Mouse (Mus musculus) v-Abl transformed pro-B cells (cell line): ENCODE measurements around the gene Lef1.

Experiments used
- in situ Hi-C, 2 experiments: fragments of 400-800 bp; cut with MboI; formaldehyde crosslinking; loops; one replicate each; pipeline ENCODE4 v1.15.1; 2025; ENCODE audit not compliant: unreplicated experiment in 2 of 2

Gene Lef1

GRCm38 (mm10) chr3:131107301-131108093 lies 2.8 kb upstream of the Lef1 start:
- in situ Hi-C loops = loop anchor here (5.0 kb wide), 4 partner anchors 50 to 170 kb away; no protein-coding TSS in a partner anchor

GRCm38 (mm10) chr3:131108094-131108653 lies 2.1 kb upstream of the Lef1 start:
- in situ Hi-C loops = loop anchor here (5.0 kb wide), 4 partner anchors 51 to 171 kb away; no protein-coding TSS in a partner anchor

- in situ Hi-C loops = loop anchor here (5.0 kb wide), 4 partner anchors 52 to 172 kb away; no protein-coding TSS in a partner anchor
Measured at GRCm38 (mm10) chr3:131109066-131109685, 1.1 kb upstream of the Lef1 start.

GRCm38 (mm10) chr3:131109686-131110070 lies 593 bp upstream of the Lef1 start:
- in situ Hi-C loops = loop anchor here (5.0 to 10.0 kb wide), 6 partner anchors 52 to 345 kb away; no protein-coding TSS in a partner anchor

- in situ Hi-C loops = loop anchor here (5.0 to 10.0 kb wide), 3 partner anchors 94 to 346 kb away; no protein-coding TSS in a partner anchor
Measured at GRCm38 (mm10) chr3:131111151-131111850, 1.0 kb downstream of the Lef1 start.

GRCm38 (mm10) chr3:131111851-131112572 lies 1.7 kb downstream of the Lef1 start:
- in situ Hi-C loops = loop anchor here (5.0 to 10.0 kb wide), 3 partner anchors 95 to 347 kb away; no protein-coding TSS in a partner anchor

GRCm38 (mm10) chr3:131112573-131112955 lies 2.3 kb downstream of the Lef1 start:
- in situ Hi-C loops = loop anchor here (5.0 to 10.0 kb wide), 3 partner anchors 95 to 348 kb away; no protein-coding TSS in a partner anchor

- in situ Hi-C loops = loop anchor here (5.0 to 10.0 kb wide), 3 partner anchors 96 to 348 kb away; no protein-coding TSS in a partner anchor
Measured at GRCm38 (mm10) chr3:131113029-131113428, 2.8 kb downstream of the Lef1 start.

GRCm38 (mm10) chr3:131116116-131116515 lies 5.8 kb downstream of the Lef1 start:
- in situ Hi-C loops = loop anchor here (5.0 to 10.0 kb wide), 2 partner anchors 229 to 351 kb away; no protein-coding TSS in a partner anchor

- in situ Hi-C loops = loop anchor here (5.0 to 10.0 kb wide), 2 partner anchors 230 to 353 kb away; no protein-coding TSS in a partner anchor
Measured at GRCm38 (mm10) chr3:131117352-131117751, 7.1 kb downstream of the Lef1 start.

GRCm38 (mm10) chr3:131117883-131118282 lies 7.6 kb downstream of the Lef1 start:
- in situ Hi-C loops = loop anchor here (5.0 to 10.0 kb wide), 2 partner anchors 231 to 353 kb away; no protein-coding TSS in a partner anchor

- in situ Hi-C loops = loop anchor here (5.0 to 10.0 kb wide), 2 partner anchors 232 to 355 kb away; no protein-coding TSS in a partner anchor
Measured at GRCm38 (mm10) chr3:131119435-131119834, 9.2 kb downstream of the Lef1 start.

GRCm38 (mm10) chr3:131123501-131123900 lies 13.2 kb downstream of the Lef1 start:
- in situ Hi-C loops = loop anchor here (5.0 to 10.0 kb wide), 2 partner anchors 71 to 231 kb away; no protein-coding TSS in a partner anchor

- in situ Hi-C loops = loop anchor here in 1 of 2 experiments (10.0 kb wide), 1 partner anchor 69 kb away; no protein-coding TSS in a partner anchor
Measured at GRCm38 (mm10) chr3:131125873-131126272, 15.6 kb downstream of the Lef1 start.

- in situ Hi-C loops = loop anchor here in 1 of 2 experiments (10.0 kb wide), 1 partner anchor 68 kb away; no protein-coding TSS in a partner anchor
Measured at GRCm38 (mm10) chr3:131126438-131126837, 16.2 kb downstream of the Lef1 start.

GRCm38 (mm10) chr3:131134003-131134402 lies 23.7 kb downstream of the Lef1 start:
- in situ Hi-C loops = no loop called here

- in situ Hi-C loops = no loop called here
Measured at GRCm38 (mm10) chr3:131135434-131135833, 25.2 kb downstream of the Lef1 start.

GRCm38 (mm10) chr3:131136455-131136854 lies 26.2 kb downstream of the Lef1 start:
- in situ Hi-C loops = no loop called here

- in situ Hi-C loops = no loop called here
Measured at GRCm38 (mm10) chr3:131137119-131137781, 27.0 kb downstream of the Lef1 start.
